Mouse (Mus musculus) layer of hippocampus, adult 8-10 months (tissue): ENCODE measurements around the gene Cldn7. TPM values are rescaled to one million over a fixed set of nuclear protein-coding genes. Genes with fewer than 3 reads are reported as not detected.

Source experiments
- DNase-seq, 2 experiments: peaks; one replicate each; pipeline ENCODE4 v3.0.0; 2022; ENCODE audit warnings: low spot score in 2 of 2
- total RNA-seq, 4 experiments: library from RNA; stranded (reverse); gene quantifications; 2 replicates each; pipeline ENCODE4 v1.2.4; 2022

Gene Cldn7
- total RNA-seq, 4 experiments from 2014 or later, result not detected

DNA sequence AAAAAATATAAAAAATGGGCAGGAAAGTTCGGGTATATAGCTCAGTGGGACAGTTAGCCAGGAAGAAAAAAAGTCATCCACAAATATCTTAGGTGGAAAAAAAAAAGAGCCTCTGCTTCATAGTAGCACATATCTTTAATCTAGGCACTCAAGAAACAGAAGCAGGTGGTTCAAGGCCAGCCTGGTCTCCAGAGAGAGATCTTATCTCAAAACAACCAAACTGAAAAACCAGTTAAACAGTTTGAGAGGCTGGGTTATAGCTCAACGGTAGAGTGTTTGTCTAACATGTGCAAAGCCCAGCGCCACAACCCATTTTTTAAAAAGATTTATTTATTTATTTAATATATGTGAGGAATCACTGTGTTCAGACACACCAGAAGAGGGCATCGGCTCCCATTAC, 31.5 kb upstream of the Cldn7 start:
- DNase-seq, result no peak

DNA sequence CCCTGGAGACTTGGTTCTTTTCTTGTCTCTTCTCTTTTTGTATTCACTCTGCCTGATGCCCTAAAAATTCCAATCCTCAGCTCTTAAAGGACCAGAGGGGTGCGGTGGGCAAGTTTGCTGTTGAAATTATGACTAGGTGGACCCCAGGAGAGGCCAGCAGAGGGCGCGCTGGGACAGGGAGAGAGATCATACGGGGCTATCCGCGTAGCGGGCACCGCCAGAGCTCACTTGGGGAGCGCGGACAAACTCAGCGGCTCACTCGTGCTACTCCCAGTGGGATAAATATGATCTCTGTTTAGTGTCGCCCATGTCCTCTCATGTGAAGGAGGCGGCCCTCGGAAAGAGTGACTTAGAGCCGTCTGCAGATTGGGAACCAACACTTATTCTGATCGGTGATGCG, 30.4 kb upstream of the Cldn7 start:
- peak; percentile 71 to 86 for DNase-seq

DNA sequence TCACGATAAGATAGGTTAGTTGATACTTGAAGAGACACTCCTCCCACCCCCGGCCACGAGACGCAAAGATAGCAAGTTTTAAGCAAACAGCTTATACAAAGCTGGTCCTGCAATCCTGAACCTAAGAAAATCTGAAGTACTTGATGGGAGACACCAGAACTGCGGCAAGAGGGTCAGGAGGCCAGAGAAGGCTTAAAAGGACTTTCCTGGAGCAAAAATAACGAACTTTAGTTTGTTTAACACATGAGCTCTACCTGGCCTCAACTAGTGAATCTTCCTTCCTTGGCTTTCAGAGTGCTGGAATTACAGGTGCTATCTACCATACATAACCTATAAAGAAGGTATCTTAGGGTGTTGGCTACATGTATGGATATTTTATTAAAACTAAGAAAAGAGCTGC, 29.9 kb upstream of the Cldn7 start:
- DNase-seq, result no peak

DNA sequence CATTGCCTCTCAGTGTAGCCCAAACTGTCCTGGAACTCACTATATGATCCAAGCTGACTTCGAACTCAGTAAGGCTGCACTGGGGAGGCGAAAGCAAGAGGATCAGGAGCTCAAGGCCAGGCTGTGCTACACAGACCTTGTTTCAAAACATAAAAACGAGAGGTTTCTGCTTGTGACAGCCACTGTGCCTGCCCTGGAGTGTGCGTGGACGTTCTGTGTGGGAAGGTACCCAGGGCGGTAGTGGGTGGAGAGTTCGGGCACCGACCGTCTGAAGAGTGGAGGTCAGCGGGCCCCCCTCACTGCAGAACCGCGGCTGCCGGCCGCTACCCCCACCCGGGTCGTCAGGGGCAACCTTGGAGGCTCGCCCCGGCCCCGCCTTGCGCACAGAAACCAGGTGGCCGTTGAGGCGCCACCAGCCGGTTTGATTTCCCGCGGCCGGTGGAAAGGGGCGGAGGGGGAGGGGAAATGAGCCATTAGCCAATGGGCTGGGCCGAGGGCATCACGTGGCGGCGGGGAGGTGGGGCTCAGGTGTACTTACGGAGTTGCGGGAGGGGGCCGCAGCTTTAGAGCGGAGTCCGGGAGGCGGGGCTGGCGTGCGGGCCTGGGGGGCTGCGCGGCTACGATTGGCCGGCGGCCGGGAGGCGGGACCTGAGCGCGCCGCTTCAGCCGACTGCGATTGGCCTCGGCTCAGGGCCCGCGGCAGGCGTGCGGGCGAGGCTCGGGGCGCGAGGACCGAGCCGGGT, 29.3 kb upstream of the Cldn7 start, which contains the start of gene Ybx2:
Gene Ybx2 (plus strand): TSS at position 660 of the 743 bp plus-strand sequence.
- peak; percentile 77 to 80 for DNase-seq

DNA sequence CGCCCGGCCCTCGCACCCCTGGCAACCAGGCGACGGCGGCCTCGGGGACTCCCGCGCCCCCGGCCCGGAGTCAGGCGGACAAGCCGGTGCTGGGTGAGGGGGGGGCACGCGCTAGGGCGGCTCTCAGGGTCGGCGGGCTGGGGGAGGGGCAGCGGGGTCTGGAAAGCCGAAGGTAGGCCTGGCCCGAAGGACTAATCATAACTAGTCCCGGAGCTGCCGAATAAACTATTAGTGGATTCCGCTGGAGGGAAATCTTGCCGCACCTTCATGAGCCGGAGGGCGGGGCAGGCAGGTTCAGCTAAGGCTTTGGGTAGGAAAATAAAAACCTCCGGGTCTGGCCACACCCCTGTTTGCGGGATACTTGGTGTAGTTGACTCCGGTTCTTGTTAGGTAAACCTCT, 28.4 kb upstream of the Cldn7 start:
- no peak for DNase-seq

DNA sequence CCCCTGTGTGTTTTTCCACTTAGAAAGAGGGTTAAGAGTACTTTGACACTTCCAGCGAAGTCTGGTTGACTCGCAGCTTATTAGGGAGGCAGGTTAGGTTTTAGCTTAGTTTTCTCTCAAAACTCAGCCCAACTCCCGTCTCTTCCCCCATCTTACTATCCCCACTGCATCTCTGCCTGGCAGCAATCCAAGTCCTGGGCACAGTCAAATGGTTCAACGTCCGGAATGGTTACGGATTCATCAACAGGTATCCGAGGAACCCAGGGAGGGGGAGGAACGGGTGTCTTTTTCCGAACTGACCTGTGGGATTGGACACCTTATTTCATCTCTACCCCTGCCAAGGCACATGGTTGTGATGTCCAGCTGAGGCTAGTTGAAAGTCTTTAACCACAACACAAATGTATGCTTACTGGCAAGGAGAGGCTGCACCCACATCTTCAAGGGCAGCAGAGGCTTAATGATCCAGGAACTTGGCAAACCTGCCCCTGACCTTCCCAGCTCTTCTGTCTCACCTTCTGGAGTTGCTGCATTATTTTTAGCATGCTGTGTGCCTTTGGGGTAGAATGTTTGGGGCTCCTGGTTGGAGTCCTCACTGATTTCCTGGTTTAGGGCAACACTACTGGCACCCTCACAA, 27.7 kb upstream of the Cldn7 start:
- DNase-seq, result no peak

DNA sequence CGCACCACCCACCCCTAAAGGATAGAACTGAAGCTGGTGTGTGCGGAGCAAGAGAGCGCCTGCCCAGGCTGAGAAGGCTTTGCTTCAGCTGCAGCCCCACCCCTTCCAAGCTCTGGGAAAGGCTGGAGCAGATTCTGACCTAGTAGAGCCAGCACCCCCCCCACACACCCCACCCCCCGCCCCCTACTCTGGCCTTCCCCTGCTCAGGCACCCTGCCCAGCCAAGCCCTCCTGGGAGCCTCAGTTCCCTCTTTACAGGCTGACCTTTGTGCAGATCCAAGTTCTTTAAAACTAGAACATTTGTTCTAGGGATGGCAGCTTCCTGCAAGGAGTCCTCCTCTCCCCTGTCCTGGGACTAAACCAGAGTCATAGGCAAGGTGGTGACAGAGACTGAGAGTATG, 27.2 kb upstream of the Cldn7 start:
- DNase-seq, result no peak

DNA sequence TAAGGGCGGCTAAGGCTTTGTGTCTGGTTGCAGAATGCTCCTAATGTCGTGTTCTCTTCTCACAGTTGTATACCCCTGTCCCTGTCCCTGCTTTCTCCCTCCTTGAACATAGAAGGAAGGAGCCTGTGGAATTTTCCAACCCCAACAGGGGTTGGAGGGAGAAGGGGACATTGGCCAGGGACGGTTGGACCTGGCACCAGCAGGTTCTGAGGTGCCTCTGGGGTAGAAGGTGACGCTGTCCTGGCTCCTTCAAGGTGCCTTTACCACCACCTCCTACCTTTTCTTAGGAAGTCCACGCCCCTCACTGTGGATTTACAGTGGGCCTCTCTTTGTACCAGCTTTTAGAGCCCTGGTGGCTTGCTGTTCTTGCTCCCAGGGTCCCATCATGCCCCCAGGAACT, 26.7 kb upstream of the Cldn7 start:
- no peak for DNase-seq

DNA sequence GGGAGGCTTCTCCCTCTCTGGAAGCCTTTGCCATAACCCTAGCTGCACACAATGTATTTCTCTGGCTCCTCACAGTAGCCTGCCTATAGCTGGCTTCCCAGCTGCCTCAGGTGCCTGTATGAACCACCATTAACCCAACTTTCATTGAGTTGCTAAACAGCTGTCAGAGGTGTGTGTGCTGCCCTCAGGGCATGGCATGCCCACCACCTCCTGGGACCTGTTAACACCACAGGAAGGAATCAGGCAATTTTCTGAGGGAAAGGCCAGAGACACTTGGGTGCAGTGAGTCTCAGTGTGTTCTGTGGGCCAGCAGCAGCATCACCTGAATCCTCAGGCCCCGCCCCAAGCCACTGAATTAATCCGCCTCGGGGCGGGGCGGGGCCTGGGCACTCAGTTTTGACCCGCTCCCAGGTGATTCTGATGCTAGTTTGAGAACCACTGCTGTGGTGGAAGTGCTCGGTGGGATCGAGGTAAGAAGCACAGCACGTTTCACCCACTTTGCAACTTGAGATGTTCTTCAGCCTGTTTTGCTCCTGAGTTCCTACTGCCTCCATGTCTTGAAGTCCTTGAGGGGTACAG, 26.1 kb upstream of the Cldn7 start:
- DNase-seq, result no peak

DNA sequence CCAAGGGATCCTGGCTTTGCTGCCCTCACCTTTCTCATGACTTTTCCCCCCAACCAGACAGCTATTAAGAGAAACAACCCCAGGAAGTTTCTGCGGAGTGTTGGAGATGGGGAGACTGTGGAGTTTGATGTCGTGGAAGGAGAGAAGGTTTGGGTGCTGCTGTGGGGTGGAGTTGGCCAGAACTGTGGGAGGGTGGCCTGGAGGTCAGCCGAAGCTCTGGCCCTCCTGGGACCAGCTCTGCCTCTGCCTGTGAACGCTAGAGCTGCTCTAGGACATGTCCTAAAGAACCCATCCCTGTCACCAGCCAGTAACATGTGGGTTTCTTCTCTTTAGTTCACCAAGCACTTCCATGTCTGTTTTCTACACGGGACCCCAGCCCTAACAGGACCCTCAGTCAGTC, 25.4 kb upstream of the Cldn7 start:
- DNase-seq, result no peak

DNA sequence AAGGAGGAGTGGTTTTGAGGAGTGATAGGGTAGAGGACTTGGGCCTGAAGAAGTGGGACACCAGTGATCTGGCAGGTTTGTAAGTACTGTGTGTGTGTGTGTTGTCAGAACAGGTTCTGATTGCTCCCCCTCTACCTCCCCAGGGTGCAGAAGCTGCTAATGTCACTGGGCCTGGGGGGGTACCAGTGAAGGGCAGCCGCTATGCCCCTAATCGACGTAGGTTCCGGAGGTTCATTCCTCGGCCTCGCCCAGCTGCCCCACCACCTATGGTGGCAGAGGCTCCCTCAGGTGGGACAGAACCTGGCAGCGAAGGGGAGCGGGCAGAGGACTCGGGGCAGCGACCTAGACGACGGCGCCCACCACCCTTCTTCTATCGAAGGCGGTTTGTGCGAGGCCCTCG, 24.8 kb upstream of the Cldn7 start:
- DNase-seq, result no peak

DNA sequence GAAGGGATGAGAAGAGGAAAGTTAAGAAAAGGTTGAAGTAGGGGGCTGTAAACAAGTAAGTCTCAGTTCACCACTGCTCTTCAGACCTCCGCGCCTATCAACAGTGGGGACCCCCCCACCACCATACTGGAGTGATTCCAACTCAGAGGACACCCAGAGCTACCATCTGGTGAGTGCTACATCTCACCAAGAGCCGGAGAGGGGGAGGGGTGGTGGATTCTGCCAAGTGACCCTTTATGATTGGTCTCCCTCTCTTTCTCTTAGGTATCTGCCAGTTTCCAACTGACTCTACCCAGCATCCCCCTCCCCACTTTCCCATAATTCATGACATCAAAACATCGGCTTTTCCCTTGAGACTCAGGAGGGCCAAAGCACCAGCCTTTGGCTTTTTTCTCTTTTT, 23.6 kb upstream of the Cldn7 start:
- DNase-seq, result no peak

DNA sequence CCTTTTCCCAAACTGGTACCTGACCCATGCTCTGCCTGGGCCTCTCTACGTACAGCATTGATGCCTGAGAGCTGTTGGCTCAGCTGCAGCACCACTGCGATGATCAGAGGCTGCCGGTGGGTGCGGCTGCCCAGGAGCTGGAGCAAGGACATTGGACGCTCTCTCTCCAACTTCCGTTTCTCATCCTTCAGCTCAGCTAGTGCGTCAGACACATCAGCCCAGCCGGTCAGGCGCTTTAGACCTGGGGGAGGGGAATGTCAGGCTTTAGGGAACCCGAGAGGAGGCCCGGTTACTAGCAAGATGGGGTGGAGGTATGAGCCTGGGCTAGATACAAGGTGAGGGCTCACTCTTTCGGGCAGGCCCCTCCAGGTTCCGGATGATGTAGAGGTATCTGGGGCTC, 19.4 kb upstream of the Cldn7 start:
- no peak for DNase-seq

DNA sequence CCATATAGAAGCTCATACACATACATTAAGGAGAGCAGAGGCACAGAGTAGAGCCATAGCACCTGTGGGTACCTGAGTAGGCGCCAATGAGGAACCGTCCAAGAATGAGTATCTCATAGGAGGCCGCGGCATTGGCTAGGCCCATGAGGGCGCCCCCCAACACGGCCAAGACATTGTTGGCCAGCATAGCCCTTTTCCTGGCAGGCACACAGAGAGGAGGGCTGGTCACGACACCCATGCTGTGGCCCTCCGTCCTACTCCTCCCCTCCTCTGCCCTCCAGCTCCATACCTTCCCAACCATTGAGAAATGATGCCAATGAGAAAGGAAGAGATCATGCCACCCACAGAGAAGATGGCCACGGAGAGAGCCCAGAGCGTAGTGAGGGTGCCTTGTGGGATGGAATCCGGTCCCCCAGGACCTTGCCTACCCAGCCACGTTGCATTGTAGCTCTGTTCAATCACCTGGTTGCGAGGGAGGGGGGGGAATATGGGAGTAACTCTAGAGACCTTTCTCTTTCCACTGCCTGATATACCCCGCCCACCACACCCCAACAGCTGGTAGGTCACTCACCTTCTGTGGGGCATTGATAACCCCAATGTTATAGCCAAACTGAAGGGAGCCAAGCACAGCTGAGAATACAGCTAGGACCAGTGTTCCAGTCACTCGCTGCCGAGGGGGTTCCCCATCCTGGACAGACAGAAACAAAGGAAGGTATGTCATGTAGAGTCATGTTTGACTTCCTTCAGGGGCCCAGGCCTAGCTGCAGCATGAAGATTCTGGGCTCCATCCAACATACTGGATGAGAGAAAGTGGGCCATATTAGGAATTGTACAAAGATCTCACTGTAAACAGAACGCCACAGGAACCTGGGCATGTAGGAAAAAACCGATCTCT, 18.3 kb upstream of the Cldn7 start:
- DNase-seq, result no peak

DNA sequence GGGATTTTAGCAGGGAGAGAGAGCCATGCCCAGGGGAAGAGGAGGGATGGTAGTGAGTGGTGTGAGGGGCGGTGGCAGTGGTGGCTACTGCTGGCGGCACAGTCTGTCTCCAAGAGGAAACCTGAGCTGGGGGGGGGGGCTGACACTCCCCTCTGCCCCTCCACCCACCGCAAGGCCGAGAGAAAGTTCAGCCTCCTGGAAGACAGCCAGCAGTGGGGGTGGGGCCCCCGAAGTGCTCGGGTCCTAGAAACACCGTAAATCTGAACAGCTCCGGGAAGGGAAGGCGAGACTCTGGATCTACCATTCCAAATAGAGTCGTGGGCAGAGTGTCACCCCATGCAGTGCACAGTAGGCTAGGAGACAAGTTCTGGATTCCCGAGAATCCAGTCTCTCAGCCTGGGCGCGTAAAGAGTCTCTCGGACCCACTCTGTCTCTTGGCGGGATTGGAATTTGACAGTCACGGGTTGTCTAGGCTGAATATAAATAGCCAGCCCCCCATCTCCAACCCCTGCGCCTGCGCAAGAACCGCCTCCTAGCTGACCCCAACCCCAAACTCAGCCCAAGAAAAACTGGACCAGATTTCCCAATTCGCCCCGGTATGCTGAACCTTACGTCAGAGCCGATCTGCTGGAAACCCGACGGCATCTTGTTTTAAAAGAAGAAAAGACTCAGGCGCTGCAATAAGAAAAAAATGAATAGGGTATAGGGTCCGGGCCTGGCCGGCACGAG, 17.1 kb upstream of the Cldn7 start:
- no peak for DNase-seq

DNA sequence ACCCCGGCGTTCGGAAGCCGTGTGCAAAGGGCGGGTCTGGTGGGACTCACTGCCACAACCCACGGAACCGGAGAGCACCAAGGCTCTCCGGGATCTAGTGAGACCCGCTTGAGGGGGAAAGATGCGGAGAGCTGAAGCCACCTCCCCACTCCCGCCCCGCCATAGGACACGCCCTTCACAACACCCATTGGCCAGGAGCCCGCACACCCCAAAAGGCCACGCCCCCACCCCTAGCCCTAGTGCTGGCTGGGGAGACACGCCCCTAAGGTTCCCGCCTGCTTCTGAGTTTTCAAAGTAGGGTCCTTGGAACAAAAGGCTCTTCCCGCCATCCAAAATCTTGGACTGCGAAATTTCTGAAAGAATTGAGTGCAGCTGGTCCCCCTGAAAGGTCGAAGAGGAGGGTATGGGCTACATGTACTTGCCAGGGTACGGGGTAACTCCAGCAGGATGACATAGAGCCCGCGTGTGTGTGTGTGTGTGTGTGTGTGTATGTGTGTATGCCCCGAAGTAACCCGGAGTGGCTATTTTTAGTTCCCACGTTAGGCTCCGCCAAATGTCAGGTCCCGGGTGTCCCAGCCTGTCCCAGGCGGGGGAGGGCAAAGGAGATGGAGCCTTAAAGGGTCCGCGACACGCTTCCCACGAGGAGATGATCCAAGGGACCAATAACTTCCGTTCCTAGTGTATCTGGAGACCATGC, 16.4 kb upstream of the Cldn7 start, which contains the start of gene Slc2a4:
Gene Slc2a4 (minus strand): TSS at position 123 of the 697 bp plus-strand sequence.
- peak; percentile 30 to 33 for DNase-seq

DNA sequence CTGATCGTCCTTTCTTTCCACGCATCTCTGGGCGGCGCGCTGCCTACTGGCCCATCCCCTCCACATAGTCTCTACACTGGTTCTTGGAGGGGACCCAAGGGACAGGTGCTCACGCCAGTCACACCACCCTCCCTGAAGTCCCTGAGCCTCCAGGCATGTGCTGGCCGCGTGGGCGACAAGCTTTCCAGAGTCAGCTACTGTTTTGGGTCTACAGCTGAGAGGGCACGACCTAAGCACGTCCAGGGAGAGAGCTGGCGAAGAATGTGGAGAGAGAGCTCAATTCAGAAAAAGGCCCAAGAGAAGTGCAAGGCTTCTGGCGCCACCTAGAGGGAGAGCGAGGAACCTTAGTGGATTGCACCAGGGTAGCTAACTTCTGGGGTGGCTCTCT, 15.8 kb upstream of the Cldn7 start:
- DNase-seq, result peak; percentile 42 to 76

DNA sequence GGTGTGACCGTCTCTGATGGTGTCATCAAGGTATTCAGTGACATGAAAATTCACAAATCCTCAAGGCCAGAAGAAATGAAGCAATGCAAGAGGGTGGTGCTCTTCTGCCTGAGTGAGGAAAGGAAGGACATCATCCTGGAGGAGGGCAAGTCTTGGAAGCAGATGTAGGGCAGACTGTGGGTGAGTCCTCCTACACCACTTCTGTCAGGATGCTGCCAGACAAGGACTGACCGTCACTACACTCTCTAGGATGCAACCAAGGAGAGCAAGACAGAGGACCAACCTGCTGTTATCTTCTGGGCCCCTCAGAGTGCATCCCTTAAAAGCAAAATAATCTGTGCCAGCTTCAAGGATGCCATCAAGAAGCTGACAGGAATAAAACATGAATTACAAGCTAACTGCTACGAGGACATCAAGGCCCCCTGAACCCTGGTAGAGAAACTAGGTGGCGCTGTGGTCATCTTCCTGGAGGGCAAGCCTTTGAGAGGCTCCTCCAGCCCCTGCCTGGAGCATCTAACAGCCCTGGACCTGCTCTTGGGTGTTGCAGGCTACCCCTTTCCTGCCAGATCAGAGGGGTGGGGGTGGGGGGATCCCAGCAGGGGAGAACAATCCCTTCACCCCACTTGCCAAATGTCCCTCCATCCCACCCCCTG, 13.6 kb upstream of the Cldn7 start:
- no peak for DNase-seq

DNA sequence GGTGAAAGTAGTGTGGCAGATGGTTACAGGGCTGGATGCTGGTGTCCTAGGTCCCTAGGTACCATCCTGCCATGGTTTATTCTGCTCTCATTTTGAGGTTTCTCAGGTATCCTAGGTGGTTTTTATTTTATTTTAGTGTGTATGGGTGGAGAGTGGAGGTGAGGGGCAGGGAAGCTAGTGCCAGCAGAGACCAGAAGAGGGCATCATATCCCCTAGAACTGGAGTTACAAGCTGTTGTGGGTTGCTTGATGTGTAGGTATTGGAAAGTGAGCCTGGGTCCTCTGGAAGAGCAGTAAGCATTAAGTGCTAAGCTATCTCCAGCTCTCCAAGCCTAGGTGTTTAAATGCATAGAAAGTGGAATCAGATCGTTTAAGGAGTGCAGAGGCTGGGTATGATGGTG, 12.3 kb upstream of the Cldn7 start:
- no peak for DNase-seq
